Mouse (Mus musculus) embryonic facial prominence, embryonic 13.5 days (tissue): ENCODE measurements at regions not wholly inside any gene's neighbourhood (a gene's known extent, or its start where the extent isn't known, plus 50 kb on each side); places are given as distances from the start of the nearest gene placed in this dataset.

ENCODE experiments used
- ATAC-seq: fragments of 200-750 bp; cut with Nextera tagmentation; 2 replicates; pipeline ENCODE4 v1.8.0; 2017; ENCODE audit warnings: low read depth; ENCODE audit not compliant: insufficient number of reproducible peaks, insufficient read depth, low FRiP score, low TSS enrichment
- H3K27ac ChIP-seq: fragments of 300-500 bp; sonication (generic); 2 replicates; pipeline ENCODE4 v1.5.1; 2015; ENCODE audit warnings: moderate library complexity, mild to moderate bottlenecking, inconsistent platforms
- H3K27me3 ChIP-seq: fragments of 300-500 bp; sonication (generic); 2 replicates; pipeline ENCODE4 v1.6.1; 2015; ENCODE audit warnings: mild to moderate bottlenecking, inconsistent platforms
- H3K36me3 ChIP-seq: fragments of 300-500 bp; sonication (generic); 2 replicates; pipeline ENCODE4 v1.6.1; 2015; ENCODE audit warnings: mild to moderate bottlenecking, inconsistent platforms
- H3K4me1 ChIP-seq: fragments of 300-500 bp; sonication (generic); 2 replicates; pipeline ENCODE4 v1.6.1; 2015; ENCODE audit warnings: inconsistent platforms
- H3K4me2 ChIP-seq: fragments of 300-500 bp; sonication (generic); 2 replicates; pipeline ENCODE4 v1.6.1; 2015; ENCODE audit warnings: moderate library complexity, mild to moderate bottlenecking, inconsistent platforms
- H3K4me3 ChIP-seq: fragments of 300-500 bp; sonication (generic); 2 replicates; pipeline ENCODE4 v1.5.1; 2015; ENCODE audit warnings: mild to moderate bottlenecking, inconsistent platforms
- H3K9ac ChIP-seq: fragments of 300-500 bp; sonication (generic); 2 replicates; pipeline ENCODE4 v1.6.1; 2015; ENCODE audit warnings: mild to moderate bottlenecking, inconsistent platforms
- H3K9me3 ChIP-seq: fragments of 300-500 bp; sonication (generic); 2 replicates; pipeline ENCODE4 v1.6.1; 2016; ENCODE audit warnings: inconsistent platforms
- WGBS: fragments of 180-500 bp; shearing (Covaris S2); methylation state at CpG from one replicate; pipeline ENCODE4 v1.1.7; 2015; ENCODE audit warnings: mixed read lengths; 5-methylcytosine and 5-hydroxymethylcytosine counted together

GRCm38 (mm10) chr4:127619870-127620269, 261.9 kb upstream of the Gjb5 start:
- Histone ChIP-seq H3K4me3 (no peak overlapping the region), H3K4me2 (no peak overlapping the region), H3K36me3 (no peaks in the 10 kb centered on the region), H3K27me3 (no peaks in the 10 kb centered on the region), H3K9me3 (no peaks in the 10 kb centered on the region), H3K9ac (no peak overlapping the region), H3K4me1 (no peaks in the 10 kb centered on the region), H3K27ac (no peak overlapping the region)
- 0 out of 2 replicates have a peak, but pooled peaks have one; percentile 56 for ATAC-seq
- WGBS, result 2% methylated on average over 14 of the region's 14 CpGs

GRCm38 (mm10) chr4:127612761-127613160, 254.8 kb upstream of the Gjb5 start:
- Histone ChIP-seq H3K36me3 (no peaks in the 10 kb centered on the region), H3K9ac (no peak overlapping the region), H3K27me3 (no peaks in the 10 kb centered on the region), H3K27ac (no peak overlapping the region), H3K4me1 (no peaks in the 10 kb centered on the region), H3K9me3 (no peaks in the 10 kb centered on the region), H3K4me2 (no peak overlapping the region), H3K4me3 (no peak overlapping the region)
- ATAC-seq, result no peak
- WGBS, result 51% methylated on average over 8 of the region's 8 CpGs

DNA sequence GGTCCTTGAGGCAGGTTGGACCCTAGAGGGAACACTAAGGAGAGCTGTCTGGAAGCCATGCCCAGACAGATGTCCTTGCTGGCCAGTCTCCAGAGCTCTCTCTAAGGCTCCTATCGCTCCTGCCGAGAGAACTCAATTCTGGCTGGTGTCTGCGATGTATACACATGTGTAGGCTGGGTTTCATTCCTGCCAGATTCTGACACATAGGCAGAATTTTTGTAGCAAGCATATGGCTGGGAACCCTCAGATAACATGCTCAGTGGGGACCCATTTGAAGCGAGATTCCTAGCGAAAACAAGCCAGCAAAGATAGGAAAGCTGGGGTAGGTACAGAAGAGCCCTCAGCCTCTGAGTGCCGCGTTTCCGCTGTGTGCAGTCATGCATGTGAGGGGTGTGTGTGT, 242.9 kb upstream of the Gjb5 start:
- Histone ChIP-seq H3K9me3 (no peaks in the 10 kb centered on the region), H3K4me1 (no peaks in the 10 kb centered on the region), H3K9ac (no peak overlapping the region), H3K27ac (no peak overlapping the region), H3K36me3 (no peaks in the 10 kb centered on the region), H3K4me2 (no peak overlapping the region), H3K4me3 (no peak overlapping the region), H3K27me3 (no peaks in the 10 kb centered on the region)
- ATAC-seq, result no peak
- 75% methylated on average over 8 of the region's 8 CpGs for WGBS

- Histone ChIP-seq H3K27ac (no peak overlapping the region), H3K27me3 (no peaks in the 10 kb centered on the region), H3K36me3 (no peaks in the 10 kb centered on the region), H3K9me3 (no peaks in the 10 kb centered on the region), H3K4me2 (no peak overlapping the region), H3K4me3 (no peak overlapping the region), H3K4me1 (no peaks in the 10 kb centered on the region), H3K9ac (no peak overlapping the region)
- no peak for ATAC-seq
- WGBS, result 64% methylated on average over 3 of the region's 3 CpGs
Measured at GRCm38 (mm10) chr4:127598610-127599009, 240.6 kb upstream of the Gjb5 start.

GRCm38 (mm10) chr4:127594081-127594480, 236.1 kb upstream of the Gjb5 start:
- H3K4me1 ChIP-seq, result peaks cover 4% of the 10 kb centered on the region; the same call in 1 of the 2 replicates
- H3K9me3 ChIP-seq, result no peaks in the 10 kb centered on the region
- no peaks in the 10 kb centered on the region for H3K36me3 ChIP-seq
- H3K9ac ChIP-seq, result no peak overlapping the region
- no peak overlapping the region for H3K27ac ChIP-seq
- H3K4me3 ChIP-seq, result no peak overlapping the region
- no peaks in the 10 kb centered on the region for H3K27me3 ChIP-seq
- no peak overlapping the region for H3K4me2 ChIP-seq
- ATAC-seq, result no peak
- 85% methylated on average over 8 of the region's 8 CpGs for WGBS

DNA sequence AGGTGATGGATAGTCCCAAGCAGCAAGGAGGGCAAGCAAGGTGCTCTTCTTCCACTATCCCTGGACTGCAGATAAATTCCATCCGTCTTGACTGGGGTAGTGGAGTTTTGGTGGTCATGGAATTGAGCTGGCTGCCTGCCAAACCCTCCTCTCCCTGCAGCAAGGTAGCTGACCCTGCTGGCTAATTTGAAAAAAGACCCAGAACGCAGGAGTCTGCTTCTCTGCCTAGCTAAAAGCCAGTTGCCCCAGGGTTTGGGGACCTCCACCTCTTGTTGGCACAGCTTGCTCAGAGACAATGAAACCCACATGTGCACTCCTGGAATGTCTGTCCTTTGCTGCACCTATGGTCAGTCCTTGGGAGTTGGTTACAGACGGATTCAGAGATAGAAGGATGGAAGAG, 233.6 kb upstream of the Gjb5 start:
- peaks cover 4% of the 10 kb centered on the region; the same call in 1 of the 2 replicates for H3K4me1 ChIP-seq
- H3K4me2 ChIP-seq, result no peak overlapping the region
- no peaks in the 10 kb centered on the region for H3K9me3 ChIP-seq
- H3K4me3 ChIP-seq, result no peak overlapping the region
- no peak overlapping the region for H3K9ac ChIP-seq
- no peaks in the 10 kb centered on the region for H3K36me3 ChIP-seq
- ATAC-seq, result no peak
- no peaks in the 10 kb centered on the region for H3K27me3 ChIP-seq
- no peak overlapping the region for H3K27ac ChIP-seq
- WGBS, result 26% methylated on average over 3 of the region's 3 CpGs

DNA sequence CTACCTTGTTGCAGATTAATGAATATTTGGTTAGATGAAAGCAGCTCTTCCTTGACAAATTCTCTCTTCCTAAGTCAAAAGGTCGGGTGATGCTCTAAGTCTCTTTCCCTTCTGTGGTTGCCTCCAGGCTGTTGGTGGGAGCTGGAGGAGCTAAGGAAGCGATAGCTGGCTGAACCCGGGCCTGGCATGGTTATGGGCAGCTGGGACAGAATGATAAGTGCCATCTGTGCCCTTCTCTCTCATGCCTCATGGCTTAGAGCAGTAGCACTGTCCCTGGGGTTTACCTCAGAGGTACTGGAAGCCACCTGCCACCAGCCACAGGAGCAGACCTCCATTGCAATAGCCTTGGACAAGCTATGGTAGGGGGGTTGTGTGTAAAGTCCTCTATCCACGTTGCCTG, 228.8 kb upstream of the Gjb5 start:
- no peaks in the 10 kb centered on the region for H3K27me3 ChIP-seq
- no peak overlapping the region for H3K4me3 ChIP-seq
- peaks cover 4% of the 10 kb centered on the region; the same call in 1 of the 2 replicates for H3K4me1 ChIP-seq
- no peak overlapping the region for H3K9ac ChIP-seq
- ATAC-seq, result no peak
- H3K9me3 ChIP-seq, result no peaks in the 10 kb centered on the region
- no peak overlapping the region for H3K27ac ChIP-seq
- WGBS, result 61% methylated on average over 4 of the region's 4 CpGs
- H3K4me2 ChIP-seq, result no peak overlapping the region
- H3K36me3 ChIP-seq, result no peaks in the 10 kb centered on the region

- no peak for ATAC-seq
- WGBS, result 86% methylated on average over 3 of the region's 3 CpGs
- Histone ChIP-seq H3K27me3 (no peaks in the 10 kb centered on the region), H3K9ac (no peak overlapping the region), H3K27ac (no peak overlapping the region), H3K4me3 (no peak overlapping the region), H3K9me3 (peaks cover 3% of the 10 kb centered on the region; the same call in 1 of the 2 replicates), H3K36me3 (no peaks in the 10 kb centered on the region), H3K4me1 (no peaks in the 10 kb centered on the region), H3K4me2 (no peak overlapping the region)
Measured at GRCm38 (mm10) chr4:127576521-127576920, 218.5 kb upstream of the Gjb5 start.

- WGBS, result 68% methylated on average over 5 of the region's 5 CpGs
- H3K9ac ChIP-seq, result no peak overlapping the region
- no peak overlapping the region for H3K4me3 ChIP-seq
- no peaks in the 10 kb centered on the region for H3K9me3 ChIP-seq
- no peak overlapping the region for H3K4me2 ChIP-seq
- H3K4me1 ChIP-seq, result no peaks in the 10 kb centered on the region
- ATAC-seq, result no peak
- H3K27me3 ChIP-seq, result no peaks in the 10 kb centered on the region
- no peaks in the 10 kb centered on the region for H3K36me3 ChIP-seq
- no peak overlapping the region for H3K27ac ChIP-seq
Measured at GRCm38 (mm10) chr4:127562602-127563001, 204.6 kb upstream of the Gjb5 start.

- no peak overlapping the region for H3K9ac ChIP-seq
- no peak overlapping the region for H3K27ac ChIP-seq
- H3K4me1 ChIP-seq, result no peaks in the 10 kb centered on the region
- no peaks in the 10 kb centered on the region for H3K36me3 ChIP-seq
- ATAC-seq, result no peak
- 68% methylated on average over 7 of the region's 7 CpGs for WGBS
- H3K27me3 ChIP-seq, result no peaks in the 10 kb centered on the region
- no peak overlapping the region for H3K4me3 ChIP-seq
- H3K4me2 ChIP-seq, result no peak overlapping the region
- no peaks in the 10 kb centered on the region for H3K9me3 ChIP-seq
Measured at GRCm38 (mm10) chr4:127558572-127558971, 200.6 kb upstream of the Gjb5 start.

- no peak overlapping the region for H3K4me2 ChIP-seq
- WGBS, result 67% methylated on average over 12 of the region's 12 CpGs
- H3K9me3 ChIP-seq, result no peaks in the 10 kb centered on the region
- no peak overlapping the region for H3K9ac ChIP-seq
- no peaks in the 10 kb centered on the region; the same call in 1 of the 2 replicates for H3K27me3 ChIP-seq
- H3K4me3 ChIP-seq, result no peak overlapping the region
- no peak overlapping the region for H3K27ac ChIP-seq
- ATAC-seq, result no peak
- H3K36me3 ChIP-seq, result no peaks in the 10 kb centered on the region
- peaks cover 8% of the 10 kb centered on the region for H3K4me1 ChIP-seq
Measured at GRCm38 (mm10) chr4:127552456-127553225, 194.7 kb upstream of the Gjb5 start.

DNA sequence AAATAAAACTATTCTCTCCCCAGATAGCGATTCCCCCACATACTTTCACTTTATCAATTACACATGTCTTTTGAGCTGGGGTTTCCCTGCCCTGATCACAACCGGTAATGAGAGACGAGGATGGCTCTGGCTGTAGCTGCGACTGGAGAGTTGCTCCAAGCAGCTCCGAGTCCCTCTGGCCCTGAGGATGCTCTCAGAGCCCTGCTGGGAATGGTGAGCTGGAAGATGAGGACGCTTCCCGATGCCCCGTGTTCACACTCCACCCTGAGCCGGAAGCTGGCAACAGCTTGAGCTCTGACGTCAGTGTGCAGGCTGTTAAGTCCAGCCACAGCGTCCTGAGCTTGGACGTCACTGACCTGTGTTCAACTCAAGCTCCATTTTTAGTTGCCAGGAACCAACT, 191.6 kb upstream of the Gjb5 start:
- 0 out of 2 replicates have a peak overlapping the region, but pooled peaks have one; percentile 32 for H3K9ac ChIP-seq
- WGBS, result 29% methylated on average over 12 of the region's 12 CpGs
- no peak overlapping the region for H3K27ac ChIP-seq
- no peaks in the 10 kb centered on the region; the same call in 1 of the 2 replicates for H3K27me3 ChIP-seq
- H3K9me3 ChIP-seq, result no peaks in the 10 kb centered on the region
- H3K4me3 ChIP-seq, result peak overlapping the region; percentile 6; the same call in 1 of the 2 replicates
- ATAC-seq, result no peak
- peaks cover 8% of the 10 kb centered on the region for H3K4me1 ChIP-seq
- H3K36me3 ChIP-seq, result no peaks in the 10 kb centered on the region
- peak overlapping the region; percentile 49 for H3K4me2 ChIP-seq
